Mouse (Mus musculus): Measurements from ENCODE around the gene Cdk15. TPM values are rescaled to one million over a fixed set of nuclear protein-coding genes. Genes with fewer than 3 reads are reported as not detected.

Cdk15 gene
- total and polyA plus RNA-seq, 3 experiments, result 0.32 TPM; not detected in 2

DNA sequence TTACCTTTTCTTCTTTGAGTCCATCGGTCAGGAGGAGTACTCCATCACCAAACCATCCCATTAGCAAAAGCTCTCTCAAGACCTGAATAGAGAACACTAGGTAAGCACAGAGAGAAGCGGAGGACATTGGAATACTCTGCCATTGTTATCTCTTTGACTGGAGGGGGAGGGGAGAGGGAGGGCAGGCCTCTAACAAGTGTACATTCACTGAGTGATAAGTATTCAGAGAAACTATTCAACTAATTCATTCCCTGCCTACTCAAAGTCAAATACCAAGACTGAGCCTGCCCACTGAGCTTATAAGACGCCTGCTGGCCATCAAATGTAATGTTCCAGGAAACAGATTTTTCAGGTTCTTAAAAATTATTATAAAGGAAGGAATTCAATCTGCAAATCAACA, 36.3 kb upstream of the Cdk15 start:
- H3K9ac ChIP-seq (ENCODE audit: low read depth, low read length), result no peak overlapping the region
- no peaks in the 10 kb centered on the region for H3K36me3 ChIP-seq (ENCODE audit: control insufficient read depth, insufficient read depth, low read length)
- DNase-seq, result no peak
- H3K27ac ChIP-seq, result no peak overlapping the region
- 89% methylated on average over 3 of the region's 3 CpGs for WGBS
- no peaks in the 10 kb centered on the region for H3K4me1 ChIP-seq (ENCODE audit: control insufficient read depth, insufficient read depth, low read length)
- intact Hi-C loops (cut with DNase I), result no loop called here
- TF ChIP-seq CTCF (IDR thresholded peaks at IDR 0.05), result no peak
- TF ChIP-seq EP300 (IDR thresholded peaks at IDR 0.05; ENCODE audit: insufficient read depth, low read depth, low read length), result no peak
- no peaks in the 10 kb centered on the region for H3K27me3 ChIP-seq (ENCODE audit: control insufficient read depth, insufficient read depth, low read length)
- no peak overlapping the region for H3K4me3 ChIP-seq
- no peaks in the 10 kb centered on the region for H3K79me2 ChIP-seq (replicated peaks; ENCODE audit: control insufficient read depth, insufficient read depth, low read length)

DNA sequence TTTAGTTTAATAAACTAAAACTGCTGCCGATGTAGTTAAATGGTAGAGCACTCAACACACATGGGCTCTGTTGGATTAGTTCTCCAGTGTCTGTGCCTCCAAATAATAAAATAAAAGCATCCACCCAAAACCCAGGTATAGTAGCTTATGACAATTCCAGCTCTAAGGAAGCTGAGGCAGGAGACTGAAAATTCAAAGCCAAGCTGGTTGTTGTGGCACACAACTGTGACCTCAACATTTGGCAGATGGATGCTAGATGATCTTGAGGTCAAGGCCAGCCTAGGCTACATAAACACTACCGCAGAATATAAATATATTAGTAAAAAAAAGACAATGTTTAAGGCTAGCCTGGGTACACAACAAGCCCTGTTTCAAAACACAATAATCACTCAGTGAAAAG, 35.1 kb upstream of the Cdk15 start:
- Histone ChIP-seq H3K79me2 (replicated peaks; ENCODE audit: control insufficient read depth, insufficient read depth, low read length) (no peaks in the 10 kb centered on the region), H3K9ac (ENCODE audit: low read depth, low read length) (no peak overlapping the region), H3K4me1 (ENCODE audit: control insufficient read depth, insufficient read depth, low read length) (no peaks in the 10 kb centered on the region), H3K27me3 (ENCODE audit: control insufficient read depth, insufficient read depth, low read length) (no peaks in the 10 kb centered on the region), H3K36me3 (ENCODE audit: control insufficient read depth, insufficient read depth, low read length) (no peaks in the 10 kb centered on the region), H3K4me3 (no peak overlapping the region), H3K27ac (no peak overlapping the region)
- TF ChIP-seq POLR2A (IDR thresholded peaks at IDR 0.05; ENCODE audit: insufficient read depth, low read depth, low read length), result no peak
- no peak for TF ChIP-seq CTCF (IDR thresholded peaks at IDR 0.05)
- no peak for TF ChIP-seq EP300 (IDR thresholded peaks at IDR 0.05; ENCODE audit: insufficient read depth, low read depth, low read length)
- DNase-seq, result no peak
- 96% methylated on average over 2 of the region's 2 CpGs for WGBS
- intact Hi-C loops (cut with DNase I), result no loop called here

DNA sequence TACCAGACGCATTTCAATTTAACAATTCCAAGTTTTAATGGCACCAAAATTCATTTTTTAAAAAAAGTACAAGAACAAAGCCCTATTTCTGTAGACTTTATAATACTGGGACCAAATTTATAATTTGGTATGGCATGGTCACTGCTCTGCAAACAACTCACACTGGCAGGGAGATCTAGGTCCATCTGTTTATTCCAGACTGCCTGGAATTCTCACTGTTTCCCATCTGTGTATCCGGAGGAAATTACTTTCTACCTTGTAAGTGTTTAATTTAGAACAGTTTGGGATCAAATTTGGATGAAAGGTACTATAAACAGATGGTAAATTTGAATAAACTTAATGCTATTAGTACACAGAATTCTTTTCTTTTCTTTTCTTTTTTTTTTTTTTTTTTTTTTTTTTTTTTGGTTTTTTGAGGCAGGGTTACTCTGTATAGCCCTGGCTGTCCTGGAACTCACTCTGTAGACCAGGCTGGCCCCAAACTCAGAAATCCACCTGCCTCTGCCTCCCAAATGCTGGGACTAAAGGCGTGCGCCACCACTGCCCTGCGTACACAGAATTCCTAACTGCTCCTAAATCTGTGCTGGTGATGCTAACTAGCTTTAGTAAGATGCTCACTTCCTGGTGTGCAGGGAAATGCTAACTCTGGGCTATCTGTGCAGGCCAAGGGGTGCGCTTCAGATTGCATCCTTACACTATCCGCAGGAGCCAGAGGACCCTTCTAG, 34.4 kb upstream of the Cdk15 start:
- WGBS, result 88% methylated on average over 7 of the region's 7 CpGs
- TF ChIP-seq EP300 (IDR thresholded peaks at IDR 0.05; ENCODE audit: insufficient read depth, low read depth, low read length), result no peak
- no peak for TF ChIP-seq POLR2A (IDR thresholded peaks at IDR 0.05; ENCODE audit: insufficient read depth, low read depth, low read length)
- TF ChIP-seq CTCF (IDR thresholded peaks at IDR 0.05), result no peak
- no peaks in the 10 kb centered on the region for H3K79me2 ChIP-seq (replicated peaks; ENCODE audit: control insufficient read depth, insufficient read depth, low read length)
- H3K4me3 ChIP-seq, result no peak overlapping the region
- no peak for DNase-seq
- no peaks in the 10 kb centered on the region for H3K27me3 ChIP-seq (ENCODE audit: control insufficient read depth, insufficient read depth, low read length)
- no peak overlapping the region for H3K9ac ChIP-seq (ENCODE audit: low read depth, low read length)
- no peaks in the 10 kb centered on the region for H3K36me3 ChIP-seq (ENCODE audit: control insufficient read depth, insufficient read depth, low read length)
- H3K4me1 ChIP-seq (ENCODE audit: control insufficient read depth, insufficient read depth, low read length), result no peaks in the 10 kb centered on the region
- intact Hi-C loops (cut with DNase I), result no loop called here
- no peak overlapping the region for H3K27ac ChIP-seq

DNA sequence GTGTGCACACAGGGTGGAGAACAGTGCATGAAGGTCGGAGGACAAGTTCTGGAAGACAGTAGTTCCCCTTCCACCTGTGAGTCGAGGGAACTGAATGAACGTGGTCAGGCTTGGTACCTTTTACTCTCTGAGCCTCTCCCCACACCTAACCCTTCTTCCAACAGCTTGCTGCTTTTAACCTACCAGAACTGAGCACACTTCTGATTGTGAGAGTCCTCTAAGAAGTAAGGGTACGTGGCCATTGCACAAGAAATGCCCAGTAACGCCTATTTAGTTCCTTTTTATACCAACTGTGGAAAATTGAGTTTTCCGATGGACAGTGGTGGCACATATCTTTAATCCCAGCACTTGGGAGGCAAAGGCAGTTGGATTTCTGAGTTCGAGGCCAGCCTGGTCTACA, 28.2 kb upstream of the Cdk15 start:
- Histone ChIP-seq H3K27me3 (ENCODE audit: control insufficient read depth, insufficient read depth, low read length) (no peaks in the 10 kb centered on the region), H3K27ac (no peak overlapping the region), H3K36me3 (ENCODE audit: control insufficient read depth, insufficient read depth, low read length) (no peaks in the 10 kb centered on the region), H3K79me2 (replicated peaks; ENCODE audit: control insufficient read depth, insufficient read depth, low read length) (no peaks in the 10 kb centered on the region; the same call in 1 of the 2 replicates), H3K4me1 (ENCODE audit: control insufficient read depth, insufficient read depth, low read length) (no peaks in the 10 kb centered on the region), H3K9ac (ENCODE audit: low read depth, low read length) (no peak overlapping the region), H3K4me3 (no peak overlapping the region)
- no peak for DNase-seq
- 92% methylated on average over 7 of the region's 7 CpGs for WGBS
- TF ChIP-seq EP300 (IDR thresholded peaks at IDR 0.05; ENCODE audit: insufficient read depth, low read depth, low read length) (no peak), POLR2A (IDR thresholded peaks at IDR 0.05; ENCODE audit: insufficient read depth, low read depth, low read length) (no peak), CTCF (IDR thresholded peaks at IDR 0.05) (no peak)
- intact Hi-C loops (cut with DNase I), result no loop called here

GRCm38 (mm10) chr1:59229187-59229586, 27.5 kb upstream of the Cdk15 start:
- TF ChIP-seq CTCF (IDR thresholded peaks at IDR 0.05) (no peak), POLR2A (IDR thresholded peaks at IDR 0.05; ENCODE audit: insufficient read depth, low read depth, low read length) (no peak), EP300 (IDR thresholded peaks at IDR 0.05; ENCODE audit: insufficient read depth, low read depth, low read length) (no peak)
- no peak overlapping the region for H3K27ac ChIP-seq
- H3K79me2 ChIP-seq (replicated peaks; ENCODE audit: control insufficient read depth, insufficient read depth, low read length), result no peaks in the 10 kb centered on the region; the same call in 1 of the 2 replicates
- H3K27me3 ChIP-seq (ENCODE audit: control insufficient read depth, insufficient read depth, low read length), result no peaks in the 10 kb centered on the region
- H3K9ac ChIP-seq (ENCODE audit: low read depth, low read length), result no peak overlapping the region
- intact Hi-C loops (cut with DNase I), result no loop called here
- no peaks in the 10 kb centered on the region for H3K4me1 ChIP-seq (ENCODE audit: control insufficient read depth, insufficient read depth, low read length)
- no peak overlapping the region for H3K4me3 ChIP-seq
- DNase-seq, result no peak
- H3K36me3 ChIP-seq (ENCODE audit: control insufficient read depth, insufficient read depth, low read length), result no peaks in the 10 kb centered on the region
- 62% methylated on average over 4 of the region's 4 CpGs for WGBS

- Histone ChIP-seq H3K4me3 (peak within 1 kb of the TSS; percentile 88), H3K27ac (peak within 1 kb of the TSS; percentile 89), H3K9ac (ENCODE audit: low read depth, low read length) (peak within 1 kb of the TSS; percentile 84), H3K36me3 (ENCODE audit: control insufficient read depth, insufficient read depth, low read length) (no peaks in the 10 kb centered on the region), H3K4me1 (ENCODE audit: control insufficient read depth, insufficient read depth, low read length) (no peaks in the 10 kb centered on the region; the same call in 1 of the 2 replicates), H3K79me2 (replicated peaks; ENCODE audit: control insufficient read depth, insufficient read depth, low read length) (no peaks in the 10 kb centered on the region), H3K27me3 (ENCODE audit: control insufficient read depth, insufficient read depth, low read length) (no peaks in the 10 kb centered on the region)
- intact Hi-C loops (cut with DNase I), result loop anchor here (5.0 to 10.0 kb wide), 5 partner anchors 165 to 465 kb away; partner anchors contain the start of genes Fzd7, Stradb and Trak2
- TF ChIP-seq EP300 (IDR thresholded peaks at IDR 0.05; ENCODE audit: insufficient read depth, low read depth, low read length), result 0 out of 2 replicates have a peak, but pooled peaks have one; percentile 43
- peak; percentile 66 for TF ChIP-seq POLR2A (IDR thresholded peaks at IDR 0.05; ENCODE audit: insufficient read depth, low read depth, low read length)
- no peak for TF ChIP-seq CTCF (IDR thresholded peaks at IDR 0.05)
- WGBS, result under 1% methylated on average over 58 of the region's 58 CpGs
- peak; percentile 97 to 99 for DNase-seq
Measured at GRCm38 (mm10) chr1:59236856-59237441, 19.8 kb upstream of the Cdk15 start, which contains the start of gene Als2. Gene Als2, minus strand, starts transcription at chr1:59237231.
